Mouse (Mus musculus) gastrocnemius, adult 8-10 months (tissue): ENCODE measurements at regions not wholly inside any gene's neighbourhood (a gene's known extent, or its start where the extent isn't known, plus 50 kb on each side); places are given as distances from the start of the nearest gene placed in this dataset.

Source experiments
- DNase-seq, 2 experiments: peaks; one replicate each; pipeline ENCODE4 v3.0.0; 2022; ENCODE audit warnings: low spot score in 2 of 2

DNA sequence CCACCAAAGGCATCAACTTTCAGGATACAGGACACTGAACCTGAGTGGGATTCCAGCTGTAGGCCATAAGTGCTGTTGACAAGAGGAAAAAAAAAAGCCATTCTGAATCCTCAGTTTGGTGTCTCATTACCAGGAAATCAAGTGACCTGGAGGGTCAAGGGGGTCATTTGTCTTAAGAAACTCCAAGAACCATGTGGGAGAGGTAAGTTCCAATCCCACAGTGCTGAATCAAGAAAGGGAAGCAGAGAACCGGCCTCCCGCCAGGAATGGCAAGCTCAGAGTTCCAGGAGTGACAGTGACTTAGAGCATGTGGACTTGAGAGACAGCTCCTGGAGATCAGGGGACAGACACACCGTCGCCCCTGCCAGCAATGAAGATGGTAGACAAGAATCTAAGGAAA, 67.5 kb upstream of the Peli2 start:
- no peak for DNase-seq

DNA sequence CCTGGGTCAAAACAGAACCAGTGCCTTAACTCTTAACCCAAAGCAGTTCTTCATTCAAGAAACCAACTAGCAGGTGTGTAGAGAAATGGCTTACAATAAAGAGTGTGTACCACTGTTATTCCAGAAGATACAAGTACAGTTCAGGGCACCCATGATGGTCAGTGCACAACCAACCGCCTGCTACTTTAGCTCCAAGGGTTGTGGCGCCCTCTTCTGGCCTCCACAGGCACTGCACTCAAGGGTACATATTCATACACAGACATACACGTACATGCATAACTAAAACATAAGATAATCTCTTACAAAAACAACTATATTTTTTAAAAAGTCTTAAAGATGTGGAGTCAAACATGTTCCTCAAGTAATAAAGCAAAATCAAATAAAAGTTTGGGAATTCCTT, 65.9 kb upstream of the Peli2 start:
- no peak for DNase-seq

DNA sequence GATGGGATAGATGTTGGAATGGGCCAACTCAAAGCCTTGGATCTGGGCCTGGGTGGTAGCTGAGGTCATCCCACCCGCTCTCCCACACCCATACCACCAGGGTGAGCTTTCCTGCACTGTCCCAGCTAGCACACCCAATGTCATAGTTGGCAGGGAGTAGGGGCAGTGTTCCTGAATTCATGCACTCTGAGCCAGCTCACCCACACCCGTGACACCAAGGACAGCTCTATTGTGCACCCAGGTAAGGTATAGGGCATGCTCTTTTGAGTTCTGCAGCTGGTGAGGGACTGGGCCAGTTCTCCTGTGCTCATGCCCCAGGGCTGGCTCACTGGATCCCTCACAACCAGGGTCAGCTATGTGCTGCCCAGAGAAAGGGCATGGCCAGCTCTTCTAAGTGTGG, 64.8 kb upstream of the Peli2 start:
- DNase-seq = no peak

DNA sequence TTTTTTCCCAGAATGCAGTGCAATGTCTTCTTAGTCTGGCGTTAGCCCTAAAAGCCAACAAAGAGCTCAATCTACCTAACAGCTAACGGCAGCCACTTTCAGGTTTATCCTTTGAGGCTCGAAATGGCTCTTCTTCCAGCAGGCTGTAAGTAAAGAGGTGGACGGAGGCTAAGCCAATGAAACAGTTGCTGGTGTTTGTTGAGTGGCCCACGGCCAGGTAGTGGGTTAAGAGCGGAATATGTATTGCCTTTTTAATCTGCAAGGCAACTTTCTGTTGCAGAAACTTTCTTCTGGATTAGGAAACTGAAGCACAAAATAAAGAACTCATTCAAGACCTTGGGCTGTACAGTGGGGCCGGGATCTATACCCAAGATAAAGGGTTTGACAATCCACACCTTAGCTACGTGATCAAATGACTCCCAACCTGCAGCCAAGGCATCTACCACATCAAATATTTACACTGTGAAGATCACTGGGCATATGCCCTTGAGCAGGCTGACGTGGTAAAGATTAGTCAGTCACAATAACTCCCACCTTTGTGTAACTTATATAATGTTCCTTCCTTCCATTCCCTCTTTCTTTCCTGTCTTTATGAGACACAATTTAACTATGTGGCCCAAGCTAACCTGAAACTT, 62.3 kb upstream of the Peli2 start:
- DNase-seq = no peak

DNA sequence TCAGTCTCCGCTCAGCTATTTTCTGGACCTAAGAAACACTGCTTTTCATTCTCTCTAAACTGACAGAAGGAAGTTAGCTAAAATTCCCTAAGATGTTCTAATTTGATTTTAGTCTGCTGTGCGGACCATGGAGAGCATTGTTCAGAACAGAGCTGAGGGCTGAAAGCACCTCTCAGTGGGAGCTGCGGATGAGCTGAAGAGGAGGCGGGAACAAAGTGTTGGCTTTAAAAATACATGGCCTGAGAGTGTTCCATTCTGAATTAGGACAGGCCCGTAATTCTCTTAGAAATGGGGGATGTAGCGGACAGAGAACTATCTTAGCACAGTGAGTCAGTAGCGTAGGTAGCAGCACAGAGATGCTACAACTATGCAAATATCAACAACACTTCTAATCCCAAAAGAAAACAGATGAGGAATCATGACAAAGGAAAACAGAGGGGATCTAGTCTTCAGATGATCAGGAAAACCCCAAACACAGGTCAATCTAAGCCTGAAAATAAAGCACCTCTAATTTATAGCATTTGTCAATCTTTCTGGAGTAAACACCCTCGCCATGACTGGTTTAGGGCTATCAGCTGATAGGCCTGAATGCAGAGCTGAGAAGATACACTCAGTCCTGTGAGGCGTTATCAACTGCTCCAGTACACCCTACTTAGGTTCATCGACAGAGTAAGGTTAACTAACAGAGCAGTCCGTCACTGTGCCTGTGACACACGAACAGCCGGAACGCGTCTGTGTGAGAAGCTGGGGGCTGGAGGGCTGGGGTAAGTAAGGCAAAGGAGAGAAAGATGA, 60.8 kb upstream of the Peli2 start:
- DNase-seq = no peak

DNA sequence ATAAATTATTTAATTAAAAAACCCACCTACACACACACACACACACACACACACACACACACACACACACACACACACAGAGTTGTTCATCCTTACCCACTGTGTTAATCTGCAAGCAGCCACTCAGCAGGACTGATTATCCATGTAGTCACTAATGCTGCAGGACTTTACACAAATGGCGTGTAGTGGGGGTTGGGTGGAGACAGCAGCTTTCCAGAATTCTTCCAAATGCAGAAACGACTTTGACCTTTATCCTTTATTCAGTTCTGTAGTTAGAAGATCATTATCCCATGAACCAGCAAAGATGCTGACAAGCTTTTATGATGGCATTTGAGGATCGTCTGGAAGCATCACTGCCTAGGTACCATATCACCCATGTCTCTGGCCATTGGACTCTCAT, 52.0 kb upstream of the Peli2 start:
- no peak for DNase-seq
